Mouse (Mus musculus) layer of hippocampus, adult 9-11 months (tissue): ENCODE results near the gene Mast4.

ENCODE experiments used
- DNase-seq: peaks from one replicate; pipeline ENCODE4 v3.0.0; 2022

Gene Mast4

GRCm38 (mm10) chr13:102958273-102959270 lies 375.7 kb downstream of the Mast4 start:
- no peak for DNase-seq

GRCm38 (mm10) chr13:102957508-102958272 lies 376.6 kb downstream of the Mast4 start:
- no peak for DNase-seq

- DNase-seq: no peak
These were observed 378.8 kb downstream of the Mast4 start for GRCm38 (mm10) chr13:102955506-102955905.

- no peak for DNase-seq
These were observed 384.5 kb downstream of the Mast4 start for GRCm38 (mm10) chr13:102949756-102950155.

GRCm38 (mm10) chr13:102948966-102949365 lies 385.3 kb downstream of the Mast4 start:
- no peak for DNase-seq

GRCm38 (mm10) chr13:102947546-102947945 lies 386.8 kb downstream of the Mast4 start:
- no peak for DNase-seq

- DNase-seq: peak; percentile 54
These were observed 388.1 kb downstream of the Mast4 start for GRCm38 (mm10) chr13:102946024-102946821.

- DNase-seq: no peak
These were observed 388.8 kb downstream of the Mast4 start for GRCm38 (mm10) chr13:102945450-102945849.

GRCm38 (mm10) chr13:102944516-102944915 lies 389.8 kb downstream of the Mast4 start:
- DNase-seq: no peak

GRCm38 (mm10) chr13:102942557-102942956 lies 391.7 kb downstream of the Mast4 start:
- DNase-seq: no peak

GRCm38 (mm10) chr13:102940476-102940875 lies 393.8 kb downstream of the Mast4 start:
- DNase-seq: no peak

- DNase-seq: no peak
These were observed 398.1 kb downstream of the Mast4 start for GRCm38 (mm10) chr13:102936233-102936632.

GRCm38 (mm10) chr13:102935788-102936187 lies 398.5 kb downstream of the Mast4 start:
- DNase-seq: no peak

GRCm38 (mm10) chr13:102933702-102934101 lies 400.6 kb downstream of the Mast4 start:
- peak; percentile 50 for DNase-seq

- DNase-seq: no peak
These were observed 401.9 kb downstream of the Mast4 start for GRCm38 (mm10) chr13:102932434-102932833.

- DNase-seq: no peak
These were observed 402.3 kb downstream of the Mast4 start for GRCm38 (mm10) chr13:102931951-102932350.

GRCm38 (mm10) chr13:102925844-102926598 lies 408.3 kb downstream of the Mast4 start:
- no peak for DNase-seq

GRCm38 (mm10) chr13:102919741-102920140 lies 414.6 kb downstream of the Mast4 start:
- no peak for DNase-seq

- no peak for DNase-seq
These were observed 415.7 kb downstream of the Mast4 start for GRCm38 (mm10) chr13:102918616-102919015.

- no peak for DNase-seq
These were observed 419.0 kb downstream of the Mast4 start for GRCm38 (mm10) chr13:102915341-102915740.

GRCm38 (mm10) chr13:102914800-102915199 lies 419.5 kb downstream of the Mast4 start:
- DNase-seq: no peak

- DNase-seq: no peak
These were observed 420.4 kb downstream of the Mast4 start for GRCm38 (mm10) chr13:102913919-102914318.
